Mouse (Mus musculus): Measurements from ENCODE around the gene Zfp473.
"Not testable (repeated sequence)": the region's sequence is repeated elsewhere in the genome, so short reads cannot be mapped to it uniquely, and the experiment has no call there.

The Zfp473 gene

GRCm38 (mm10) chr7:44722058-44722457 is 28.8 kb downstream of the Zfp473 start:
- DNase-seq (ENCODE audit: low spot score in 2 of 2): no peak

GRCm38 (mm10) chr7:44709881-44710280 is 41.0 kb downstream of the Zfp473 start:
- DNase-seq (ENCODE audit: low spot score in 2 of 2): no peak

- DNase-seq (ENCODE audit: low spot score in 2 of 2): no peak
These were observed 42.3 kb downstream of the Zfp473 start, which contains the start of gene Izumo2 for GRCm38 (mm10) chr7:44708574-44708973. TSS of gene Izumo2 (plus strand) at chr7:44708742.

- not testable (repeated sequence) for DNase-seq (ENCODE audit: low spot score in 2 of 2)
These were observed 42.8 kb downstream of the Zfp473 start for GRCm38 (mm10) chr7:44708093-44708492.

GRCm38 (mm10) chr7:44707169-44707675 is 43.6 kb downstream of the Zfp473 start:
- no peak for DNase-seq (ENCODE audit: low spot score in 2 of 2)

GRCm38 (mm10) chr7:44706322-44706721 is 44.5 kb downstream of the Zfp473 start:
- no peak for DNase-seq (ENCODE audit: low spot score in 2 of 2)

GRCm38 (mm10) chr7:44705086-44705485 is 45.8 kb downstream of the Zfp473 start:
- no peak for DNase-seq (ENCODE audit: low spot score in 2 of 2)

- peak; percentile 39 to 62 for DNase-seq (ENCODE audit: low spot score in 2 of 2)
These were observed 46.5 kb downstream of the Zfp473 start for GRCm38 (mm10) chr7:44704363-44704762.

GRCm38 (mm10) chr7:44702985-44703384 is 47.9 kb downstream of the Zfp473 start:
- no peak for DNase-seq (ENCODE audit: low spot score in 2 of 2)

- peak in 1 of 2 experiments; percentile 33 for DNase-seq (ENCODE audit: low spot score in 2 of 2)
These were observed 48.9 kb downstream of the Zfp473 start for GRCm38 (mm10) chr7:44701921-44702320.

- DNase-seq (ENCODE audit: low spot score in 2 of 2): no peak
These were observed 52.9 kb downstream of the Zfp473 start for GRCm38 (mm10) chr7:44697980-44698379.

- DNase-seq (ENCODE audit: low spot score in 2 of 2): peak in 1 of 2 experiments; percentile 24
These were observed 53.6 kb downstream of the Zfp473 start for GRCm38 (mm10) chr7:44697191-44697710.

GRCm38 (mm10) chr7:44695223-44695622 is 55.6 kb downstream of the Zfp473 start:
- DNase-seq (ENCODE audit: low spot score in 2 of 2): no peak

GRCm38 (mm10) chr7:44693427-44694175 is 57.2 kb downstream of the Zfp473 start:
- DNase-seq (ENCODE audit: low spot score in 2 of 2): no peak

- DNase-seq (ENCODE audit: low spot score in 2 of 2): no peak
These were observed 61.5 kb downstream of the Zfp473 start for GRCm38 (mm10) chr7:44689331-44689730.

- DNase-seq (ENCODE audit: low spot score in 2 of 2): no peak
These were observed 62.0 kb downstream of the Zfp473 start for GRCm38 (mm10) chr7:44688890-44689289.

- DNase-seq (ENCODE audit: low spot score in 2 of 2): peak in 1 of 2 experiments; percentile 32
These were observed 65.1 kb downstream of the Zfp473 start for GRCm38 (mm10) chr7:44685531-44686402.

- DNase-seq (ENCODE audit: low spot score in 2 of 2): no peak
These were observed 67.2 kb downstream of the Zfp473 start for GRCm38 (mm10) chr7:44683656-44684055.

Data from cerebellum, postnatal 4 days (tissue).